ENCODE assay signal across 9 mouse cellular contexts in the genomic region with DNA sequence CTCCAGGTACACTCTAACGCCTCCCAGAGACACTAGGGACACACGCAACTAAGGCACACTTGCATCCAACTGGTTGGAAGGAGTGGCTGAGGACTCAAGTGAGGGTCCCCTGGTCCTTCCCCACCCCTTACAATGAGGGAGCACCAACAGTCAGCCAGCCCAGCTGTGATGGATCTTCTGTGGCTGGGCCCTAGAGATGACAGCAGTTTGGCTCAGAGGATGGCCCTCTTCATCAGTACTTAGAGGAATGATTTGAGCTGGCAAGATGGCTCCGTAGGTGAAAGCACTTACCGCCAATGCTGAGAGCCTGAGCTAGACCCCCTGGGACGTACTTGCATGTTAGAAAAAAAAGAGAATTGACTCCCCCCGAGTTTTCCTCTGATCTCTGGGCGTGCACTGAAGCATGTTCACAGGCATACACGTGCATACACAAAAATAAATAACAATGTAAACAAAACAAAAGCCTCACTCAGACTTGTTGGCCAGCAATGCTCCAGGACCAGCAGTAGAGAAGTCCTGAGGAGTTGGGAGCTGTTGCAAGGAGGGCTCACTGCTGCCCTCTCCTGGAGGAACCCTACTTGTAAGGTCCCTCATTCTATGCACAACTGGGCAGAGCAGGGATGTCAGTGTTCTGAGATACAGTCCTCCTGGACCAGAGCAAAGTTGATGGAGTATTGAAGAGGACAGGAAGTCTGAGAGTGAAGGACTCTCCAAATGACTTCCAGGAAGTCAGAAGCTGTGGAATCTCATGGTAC. TPM values are rescaled to one million over a fixed set of nuclear protein-coding genes. Genes with fewer than 3 reads are reported as not detected.
DNase-seq lines count a peak whose midpoint lies in the region; ATAC-seq and TF ChIP-seq lines count a peak whose summit lies in the region.
"Had no signal": no experiment of that assay in that cellular context is flagged by ENCODE, and none has a peak within 500 bp of the region (broad histone marks: within the 10 kb centered on the region; RNA-seq: fewer than 3 reads in every experiment).

No protein-coding gene starts in this region.

- no peaks in the 10 kb centered on the region for H3K9me3 ChIP-seq in kidney, postnatal 0 days (replicated peaks; ENCODE audit: low read length)
- no peaks in the 10 kb centered on the region for H3K9me3 ChIP-seq in liver, embryonic 13.5 days (replicated peaks)

- no peaks in the 10 kb centered on the region for H3K27me3 ChIP-seq in kidney, postnatal 0 days (ENCODE audit: insufficient read depth, low read length)
- 0 out of 2 replicates have a peak, but pooled peaks cover 4% of the 10 kb centered on the region for H3K27me3 ChIP-seq in liver, embryonic 13.5 days

- no peak overlapping the region for H3K4me3 ChIP-seq in kidney, postnatal 0 days (replicated peaks; ENCODE audit: low read depth, low read length)
- H3K4me3 ChIP-seq in liver, embryonic 13.5 days (replicated peaks) = no peak overlapping the region

- H3K27ac ChIP-seq in kidney, postnatal 0 days = no peak overlapping the region
- no peak overlapping the region for H3K27ac ChIP-seq in liver, embryonic 13.5 days

- ATAC-seq in kidney, postnatal 0 days (replicated peaks; ENCODE audit: low FRiP score, low read depth) = peak; percentile 33
- no peak for ATAC-seq in liver, embryonic 13.5 days (ENCODE audit: low read depth)

- peaks cover 12% of the 10 kb centered on the region for H3K4me1 ChIP-seq in kidney, postnatal 0 days (replicated peaks; ENCODE audit: insufficient read depth, low read length)
- no peaks in the 10 kb centered on the region for H3K4me1 ChIP-seq in liver, embryonic 13.5 days (replicated peaks)

- no peak overlapping the region for H3K9ac ChIP-seq in kidney, postnatal 0 days (ENCODE audit: low read depth, low read length)
- H3K9ac ChIP-seq in liver, embryonic 13.5 days = no peak overlapping the region

- no peak overlapping the region for H3K4me2 ChIP-seq in kidney, postnatal 0 days (ENCODE audit: low read length)
- H3K4me2 ChIP-seq in liver, embryonic 13.5 days = no peak overlapping the region

- DNase-seq in A20 (ENCODE audit: low read depth, low spot score) = peak; percentile 65
- DNase-seq in Muller cell, postnatal 12 days (ENCODE audit: inconsistent ontology term) = peak; percentile 49
- DNase-seq in cerebellum, adult 8-10 months = peak; percentile 82
- peak; percentile 84 for DNase-seq in gastrocnemius, postnatal 14 days
- DNase-seq in kidney, postnatal 0 days (ENCODE audit: low spot score) = peak; percentile 92
- DNase-seq in liver, embryonic 13.5 days = peak; percentile 36
- peak; percentile 66 to 81 for DNase-seq in right cerebral cortex, postnatal 10 days (ENCODE audit: low spot score in 2 of 2)
- peak; percentile 57 to 58 for DNase-seq in urinary bladder, adult 18-20 months (ENCODE audit: low spot score in 2 of 2)

- TF ChIP-seq CTCF in kidney, postnatal 0 days (IDR thresholded peaks at IDR 0.05; ENCODE audit: low read depth) = peak; percentile 92

- 56% methylated on average over 8 of the region's 8 CpGs for WGBS in kidney, postnatal 0 days
- WGBS in liver, embryonic 13.5 days (ENCODE audit: insufficient replicate concordance) = 51% methylated on average over 8 of the region's 8 CpGs

- H3K36me3 ChIP-seq in kidney, postnatal 0 days (ENCODE audit: insufficient read depth, low read length) = no peaks in the 10 kb centered on the region
- no peaks in the 10 kb centered on the region for H3K36me3 ChIP-seq in liver, embryonic 13.5 days

- intact Hi-C loops in gastrocnemius, postnatal 14 days (cut with DNase I; ENCODE audit: low total_unique reads) = no loop called here

RNA-seq across cellular contexts. Expression of gene Ccdc42, which starts 2.4 kb away (rescaled TPM):
- under 1 TPM in 1 of 2 experiments, not detected in 1; 0.18 TPM for total RNA-seq in gastrocnemius, postnatal 14 days (2021)
- polyA plus RNA-seq in kidney, postnatal 0 days (2015; fragmentation: Nextera tagmentation; extraction: Ambion mirVana) = 2.9 and 3.0 TPM in 2 replicates
- polyA plus RNA-seq in liver, embryonic 13.5 days (2015; fragmentation: Nextera tagmentation; extraction: Ambion mirVana) = 0.09 TPM in 1 of 2 replicates, not detected in the other
- total RNA-seq: gastrocnemius, postnatal 36 days had no signal

RNA-seq across cellular contexts. Expression of gene Mfsd6l, which starts 33.2 kb away (rescaled TPM):
- not detected for total RNA-seq in gastrocnemius, postnatal 14 days (2021)
- polyA plus RNA-seq in kidney, postnatal 0 days (2015; fragmentation: Nextera tagmentation; extraction: Ambion mirVana) = 4.3 and 4.7 TPM in 2 replicates
- not detected in 2 replicates for polyA plus RNA-seq in liver, embryonic 13.5 days (2015; fragmentation: Nextera tagmentation; extraction: Ambion mirVana)
- total RNA-seq: gastrocnemius, postnatal 36 days had no signal

Comparison
In these comparisons a context has a peak if more than half of its experiments do, and no peak if none do; other contexts are left out.
1. DNase-seq: peak in every context shown above with its lines; median percentile 92 in kidney, postnatal 0 days; 84 in gastrocnemius, postnatal 14 days; 82 in cerebellum, adult 8-10 months; 74 in right cerebral cortex, postnatal 10 days; 65 in A20; 58 in urinary bladder, adult 18-20 months; 49 in Muller cell, postnatal 12 days; 36 in liver, embryonic 13.5 days.